Mouse (Mus musculus): ENCODE data around the gene Cdh22.

The Cdh22 gene

GRCm38 (mm10) chr2:165234613-165235291, at the start of gene Cdh22:
Cdh22 (minus strand) TSS chr2:165234853.
- DNase-seq = peak; percentile 84

GRCm38 (mm10) chr2:165284377-165284776, 49.7 kb upstream of the Cdh22 start:
- no peak for DNase-seq

GRCm38 (mm10) chr2:165283644-165284043, 49.0 kb upstream of the Cdh22 start:
- DNase-seq = no peak

GRCm38 (mm10) chr2:165281779-165282311, 47.2 kb upstream of the Cdh22 start:
- DNase-seq = peak; percentile 64 to 70

- no peak for DNase-seq
Observed at GRCm38 (mm10) chr2:165279351-165279750, 44.7 kb upstream of the Cdh22 start.

- no peak for DNase-seq
Observed at GRCm38 (mm10) chr2:165277188-165277740, 42.6 kb upstream of the Cdh22 start.

GRCm38 (mm10) chr2:165275824-165276223, 41.2 kb upstream of the Cdh22 start:
- peak; percentile 92 to 93 for DNase-seq

- no peak for DNase-seq
Observed at GRCm38 (mm10) chr2:165275124-165275640, 40.5 kb upstream of the Cdh22 start.

- no peak for DNase-seq
Observed at GRCm38 (mm10) chr2:165273589-165273988, 38.9 kb upstream of the Cdh22 start.

GRCm38 (mm10) chr2:165271326-165271725, 36.7 kb upstream of the Cdh22 start:
- DNase-seq = no peak

- no peak for DNase-seq
Observed at GRCm38 (mm10) chr2:165270858-165271257, 36.2 kb upstream of the Cdh22 start.

GRCm38 (mm10) chr2:165266739-165267138, 32.1 kb upstream of the Cdh22 start:
- DNase-seq = no peak

GRCm38 (mm10) chr2:165263861-165264260, 29.2 kb upstream of the Cdh22 start:
- no peak for DNase-seq

- no peak for DNase-seq
Observed at GRCm38 (mm10) chr2:165262274-165262990, 27.8 kb upstream of the Cdh22 start.

- DNase-seq = no peak
Observed at GRCm38 (mm10) chr2:165259859-165260258, 25.2 kb upstream of the Cdh22 start.

GRCm38 (mm10) chr2:165258321-165258720, 23.7 kb upstream of the Cdh22 start:
- no peak for DNase-seq

GRCm38 (mm10) chr2:165257151-165257834, 22.6 kb upstream of the Cdh22 start:
- peak; percentile 48 to 65 for DNase-seq

- DNase-seq = peak; percentile 64 to 71
Observed at GRCm38 (mm10) chr2:165256213-165256612, 21.6 kb upstream of the Cdh22 start.

- no peak for DNase-seq
Observed at GRCm38 (mm10) chr2:165253867-165254266, 19.2 kb upstream of the Cdh22 start.

- DNase-seq = peak; percentile 52 to 55
Observed at GRCm38 (mm10) chr2:165253269-165253668, 18.6 kb upstream of the Cdh22 start.

- DNase-seq = no peak
Observed at GRCm38 (mm10) chr2:165252801-165253200, 18.1 kb upstream of the Cdh22 start.

- DNase-seq = peak; percentile 85 to 89
Observed at GRCm38 (mm10) chr2:165252381-165252780, 17.7 kb upstream of the Cdh22 start.

- DNase-seq = no peak
Observed at GRCm38 (mm10) chr2:165250903-165251302, 16.2 kb upstream of the Cdh22 start.
